Mouse (Mus musculus) B cell, adult 2 months (primary cell): ENCODE measurements at regions not wholly inside any gene's neighbourhood (a gene's known extent, or its start where the extent isn't known, plus 50 kb on each side); places are given as distances from the start of the nearest gene placed in this dataset.
A peak's percentile ranks its signal among the peaks of the same experiment; 100 is the strongest.

Source experiments
- DNase-seq, 2 experiments: peaks; one replicate each; pipeline ENCODE4 v3.0.0; 2022

DNA sequence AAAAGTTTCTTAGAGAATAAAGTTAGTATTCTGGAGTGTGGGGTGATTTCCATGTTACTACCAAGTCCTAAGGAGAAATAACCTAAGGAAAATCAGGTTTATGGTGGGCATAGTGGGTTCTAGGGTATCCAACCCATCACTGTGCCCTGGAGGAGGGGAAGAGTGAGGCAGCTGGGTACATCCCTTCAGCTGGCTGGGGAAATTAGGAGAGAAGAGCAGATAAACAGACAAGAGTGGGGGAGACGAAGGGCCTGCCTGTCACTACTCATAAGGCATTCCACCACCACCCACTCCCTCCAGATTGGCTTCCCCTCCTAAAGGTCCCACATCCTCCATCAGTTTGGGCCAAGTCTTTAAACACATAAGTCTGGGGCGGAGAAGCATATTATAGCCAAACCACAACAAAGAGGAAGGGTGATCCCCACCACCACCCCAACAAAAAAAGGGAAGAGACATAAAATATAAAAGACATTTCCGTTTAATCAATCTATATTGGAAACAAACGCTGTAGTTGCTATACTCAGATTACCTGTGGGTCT, 299.8 kb downstream of the Gm11361 start:
- DNase-seq: peak; percentile 6 to 12

DNA sequence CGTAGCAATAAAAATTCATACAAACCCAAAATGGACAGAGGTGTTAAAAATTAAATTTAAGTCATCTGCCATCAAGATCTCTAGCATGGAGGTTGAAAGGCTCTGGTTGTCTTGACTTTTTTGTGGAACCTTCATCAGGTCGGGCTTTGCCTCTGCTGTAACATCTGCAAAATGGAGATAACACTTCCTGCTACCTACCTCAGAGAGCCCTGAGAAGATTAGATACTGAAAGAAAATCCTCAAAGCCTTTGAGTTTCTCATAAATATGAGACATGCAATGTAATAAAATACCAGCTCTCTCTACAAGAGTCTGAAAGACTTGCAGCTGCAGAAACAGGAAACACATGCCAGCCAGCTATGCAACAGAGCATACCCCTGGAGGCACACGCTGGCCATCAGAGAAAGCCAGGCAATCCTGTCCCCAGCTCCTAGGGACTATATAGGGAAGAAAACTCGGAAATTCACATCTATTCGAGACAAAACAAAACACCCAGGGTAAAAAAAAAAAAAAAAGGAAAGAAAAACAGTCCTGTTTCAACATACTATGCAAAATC, 299.1 kb downstream of the Gm11361 start:
- DNase-seq: peak in 1 of 2 experiments; percentile 7

DNA sequence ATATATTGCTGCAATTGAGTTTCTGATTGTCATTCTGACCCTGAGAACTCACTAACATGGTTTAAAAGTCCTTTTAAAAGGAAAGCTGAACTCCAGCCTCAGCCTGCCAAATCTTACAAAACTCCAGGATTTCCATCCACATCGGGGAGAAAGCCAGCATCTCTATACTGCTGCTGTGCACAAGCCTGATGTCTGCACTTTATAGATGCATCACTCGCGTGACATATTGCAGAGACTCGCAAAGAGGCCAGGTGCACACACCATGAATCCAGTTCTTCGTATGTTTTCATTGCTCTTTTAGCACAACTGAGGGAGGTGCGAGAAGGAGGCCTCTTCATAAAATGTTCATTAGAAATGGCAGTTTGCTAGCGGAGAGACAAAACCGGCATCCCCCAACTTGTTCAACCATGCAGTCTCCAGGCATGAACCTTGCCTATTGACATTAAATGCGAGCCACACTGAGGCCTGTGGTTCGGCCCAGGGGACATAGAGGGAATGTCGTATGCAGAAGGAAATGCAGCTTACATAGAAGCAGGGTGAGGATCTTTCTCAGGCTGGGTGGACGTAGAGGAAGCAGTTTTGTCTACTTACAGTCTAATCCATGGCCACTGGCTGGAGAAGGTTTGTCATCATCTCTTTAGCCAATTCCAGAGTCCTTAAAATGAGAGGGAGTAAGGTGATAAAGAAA, 297.0 kb downstream of the Gm11361 start:
- no peak for DNase-seq

DNA sequence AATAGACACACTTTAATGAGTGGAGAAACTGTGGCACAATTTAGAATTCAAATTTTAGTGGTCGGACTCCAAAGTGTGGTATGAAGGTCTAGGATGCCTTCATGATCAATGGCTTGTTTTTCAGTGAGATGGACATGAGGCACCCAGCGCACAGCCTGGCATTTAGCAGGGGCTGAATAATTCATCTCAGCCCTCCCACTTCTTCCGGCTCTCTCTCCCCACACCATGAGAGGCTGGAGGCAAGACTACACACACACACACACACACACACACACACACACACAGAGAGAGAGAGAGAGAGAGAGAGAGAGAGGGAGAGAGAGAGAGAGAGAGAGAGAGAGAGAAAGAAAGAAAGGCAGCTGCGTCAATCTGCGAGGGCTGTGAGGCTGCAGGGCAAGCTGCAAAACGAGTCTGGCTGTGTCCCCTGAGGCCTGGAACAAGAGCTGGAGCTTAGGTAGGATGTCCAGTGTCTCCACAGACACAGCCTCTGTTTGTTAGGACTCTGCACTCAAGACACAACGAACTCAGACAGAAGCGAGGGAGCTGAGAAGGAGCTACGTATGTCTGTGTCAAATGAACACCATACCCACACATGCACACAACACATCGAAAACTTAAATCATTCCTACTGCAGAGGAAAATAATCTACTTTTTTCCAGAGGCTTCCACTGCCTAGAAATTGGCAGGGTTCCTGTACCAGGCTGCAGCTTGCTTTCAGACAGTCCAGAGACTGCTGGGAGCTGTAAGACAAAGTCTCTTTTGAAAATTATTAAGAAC, 295.8 kb downstream of the Gm11361 start:
- no peak for DNase-seq

DNA sequence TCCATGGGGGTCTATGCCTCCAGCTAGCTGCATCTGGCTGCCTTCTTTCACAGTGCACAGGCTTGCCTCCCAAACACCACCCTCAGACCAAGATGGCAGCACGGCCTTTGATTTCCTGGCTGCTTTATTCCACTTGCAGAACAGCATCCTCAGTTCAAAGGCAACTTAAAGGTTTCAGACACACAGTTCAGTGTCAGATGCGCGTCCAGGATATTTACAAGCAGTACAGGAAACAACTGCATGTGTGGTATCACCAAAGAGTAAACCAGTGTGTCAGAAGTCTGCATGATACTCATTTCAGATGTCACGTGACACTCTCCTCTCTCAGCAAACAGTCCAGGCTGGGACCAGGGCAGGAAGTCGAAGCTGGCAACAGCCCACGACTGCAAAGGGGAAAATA, 294.2 kb downstream of the Gm11361 start:
- no peak for DNase-seq

DNA sequence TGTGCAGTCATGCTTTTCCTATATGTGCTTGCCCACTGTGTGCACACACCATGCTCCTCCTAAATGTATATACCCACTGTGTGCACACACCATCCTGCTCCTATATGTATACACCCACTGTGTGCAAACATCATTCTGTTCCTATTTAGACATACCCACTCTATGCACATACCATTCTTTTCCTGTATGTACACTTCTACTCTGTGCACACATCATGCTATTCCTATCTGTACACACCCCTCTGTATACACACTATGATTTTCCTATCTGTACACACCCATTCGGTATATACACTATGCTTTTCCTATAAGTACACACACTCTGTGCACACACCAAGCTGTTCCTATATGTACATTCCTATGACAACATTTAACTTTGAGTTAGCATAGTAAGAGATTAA, 288.5 kb downstream of the Gm11361 start:
- DNase-seq: no peak

DNA sequence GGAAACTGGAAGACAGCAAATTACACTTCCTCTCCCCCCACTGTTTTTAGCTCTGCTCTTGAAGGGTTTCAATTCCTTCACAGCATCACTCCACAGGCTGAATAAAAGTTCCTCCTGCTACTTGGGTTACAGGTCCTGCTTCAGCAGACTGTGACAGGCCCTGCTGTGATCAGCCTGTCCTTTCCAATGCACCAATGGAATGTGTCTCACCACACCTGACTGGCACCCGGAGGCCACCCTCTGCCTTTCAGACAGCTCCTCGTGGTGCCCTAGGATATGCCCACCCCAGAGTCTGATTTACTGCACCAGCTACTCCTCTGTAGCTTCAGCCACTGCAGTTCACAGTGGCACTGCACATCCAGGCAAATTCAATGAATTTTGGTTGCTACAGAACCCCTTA, 288.0 kb downstream of the Gm11361 start:
- peak in 1 of 2 experiments; percentile 5 for DNase-seq

DNA sequence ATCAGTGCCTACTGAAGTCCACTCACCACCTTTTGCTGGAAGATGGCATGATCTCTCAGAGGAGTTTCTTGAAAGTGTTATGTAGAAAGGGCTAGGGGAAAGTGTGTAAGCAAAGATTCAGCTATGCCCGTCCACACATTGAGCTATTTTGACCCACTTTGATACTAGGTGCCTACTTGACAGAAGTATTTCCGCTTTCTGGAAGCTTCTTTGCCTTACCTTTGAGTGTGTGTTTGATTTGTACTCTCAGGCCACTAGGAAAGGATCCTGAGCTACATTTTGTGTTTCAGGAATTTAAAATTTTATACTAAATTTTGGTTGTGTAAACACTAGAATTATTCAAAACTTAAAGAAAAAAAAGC, 287.5 kb downstream of the Gm11361 start:
- DNase-seq: no peak

DNA sequence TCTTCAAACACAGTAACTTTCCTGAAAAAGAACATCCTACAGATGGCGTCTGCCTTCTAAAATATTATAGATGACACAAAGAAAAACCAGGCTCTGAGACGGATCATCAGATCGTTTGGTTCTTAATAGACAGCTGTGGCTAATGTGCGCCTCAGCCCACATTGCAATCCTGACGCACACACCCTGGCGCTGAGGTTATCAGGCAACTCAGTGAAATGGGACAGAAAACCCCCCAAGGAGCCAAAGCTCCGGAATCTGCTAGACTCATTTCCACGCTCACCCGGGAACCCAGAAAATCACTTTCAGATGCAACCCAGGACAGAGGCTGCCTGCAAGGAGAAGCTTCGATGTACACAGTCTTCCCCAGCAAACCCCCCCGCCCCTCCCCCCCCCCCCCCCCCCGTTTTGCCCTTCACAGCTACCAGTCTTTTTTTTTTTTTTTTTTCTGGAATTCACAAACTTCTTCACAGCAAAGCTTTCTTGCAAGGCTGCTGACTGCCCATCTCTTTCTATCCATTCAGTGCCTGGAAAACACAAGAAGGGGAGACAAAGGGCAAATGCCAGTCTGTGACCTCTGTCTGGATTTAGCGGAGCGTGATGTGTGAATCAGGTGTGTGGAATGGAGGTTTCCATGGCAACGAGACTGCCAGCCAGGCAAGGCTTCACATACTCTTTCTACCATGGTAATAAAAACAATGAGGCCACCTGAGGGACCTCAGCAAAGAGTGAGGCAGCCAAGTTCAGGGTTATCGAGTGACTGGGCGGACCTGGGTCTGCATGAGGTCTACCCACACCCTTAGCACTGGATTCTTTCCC, 286.9 kb downstream of the Gm11361 start:
- DNase-seq: no peak

DNA sequence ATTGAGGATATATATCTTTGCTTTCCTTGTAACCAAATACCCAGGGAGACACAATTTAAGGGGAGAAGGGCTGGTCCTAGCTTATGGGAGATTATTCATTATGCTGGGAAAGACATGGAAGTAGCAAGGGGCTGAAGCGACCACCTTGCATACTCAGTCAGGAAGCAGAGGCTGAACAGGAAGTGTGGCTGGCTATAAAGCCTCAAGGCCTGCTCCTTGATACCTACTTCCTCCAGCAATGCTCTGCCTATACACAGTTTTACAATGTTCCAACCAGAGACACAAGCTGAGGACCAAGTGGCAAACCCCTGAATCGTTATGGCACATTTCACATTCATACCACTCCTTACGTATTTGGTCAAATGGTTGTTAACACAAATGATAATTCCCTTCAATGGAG, 284.3 kb downstream of the Gm11361 start:
- no peak for DNase-seq

DNA sequence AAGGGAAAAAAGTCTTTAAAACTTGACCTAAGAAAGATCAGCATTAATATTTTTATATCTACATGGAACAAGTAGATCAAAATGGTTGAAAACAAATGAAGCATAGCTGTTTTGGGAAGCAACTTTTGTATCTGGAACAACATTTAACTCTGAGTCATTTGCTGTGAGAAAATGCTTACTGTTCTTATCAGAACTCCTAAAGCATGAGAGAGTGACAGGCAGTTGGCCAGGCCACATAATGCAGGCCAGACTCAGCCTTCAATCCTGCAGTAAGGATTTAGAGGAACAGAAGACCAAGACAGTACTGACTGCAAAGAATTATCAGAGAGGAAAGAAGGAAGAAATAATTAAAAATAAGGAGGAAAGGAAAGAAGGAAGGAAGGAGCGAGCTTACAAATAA, 275.8 kb downstream of the Gm11361 start:
- no peak for DNase-seq

DNA sequence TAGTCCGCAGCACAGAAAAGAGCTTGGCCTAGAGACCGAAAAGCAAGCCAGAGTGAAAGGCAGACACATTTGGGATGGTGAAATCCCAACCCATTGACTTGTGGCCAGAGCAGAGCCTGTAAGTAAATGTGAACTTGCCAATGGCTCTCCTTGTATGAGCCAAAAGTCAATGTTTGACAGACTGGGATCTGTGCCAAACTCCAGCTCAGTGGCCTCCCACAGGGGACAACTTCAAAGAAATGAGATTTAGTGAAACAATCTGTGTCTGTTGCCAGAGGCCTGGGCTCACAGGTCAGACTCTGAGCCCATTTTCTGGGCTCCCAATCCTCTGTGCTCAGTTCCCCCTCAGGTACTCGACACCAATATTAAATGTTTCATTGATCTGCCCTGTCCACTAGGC, 274.9 kb downstream of the Gm11361 start:
- DNase-seq: no peak

DNA sequence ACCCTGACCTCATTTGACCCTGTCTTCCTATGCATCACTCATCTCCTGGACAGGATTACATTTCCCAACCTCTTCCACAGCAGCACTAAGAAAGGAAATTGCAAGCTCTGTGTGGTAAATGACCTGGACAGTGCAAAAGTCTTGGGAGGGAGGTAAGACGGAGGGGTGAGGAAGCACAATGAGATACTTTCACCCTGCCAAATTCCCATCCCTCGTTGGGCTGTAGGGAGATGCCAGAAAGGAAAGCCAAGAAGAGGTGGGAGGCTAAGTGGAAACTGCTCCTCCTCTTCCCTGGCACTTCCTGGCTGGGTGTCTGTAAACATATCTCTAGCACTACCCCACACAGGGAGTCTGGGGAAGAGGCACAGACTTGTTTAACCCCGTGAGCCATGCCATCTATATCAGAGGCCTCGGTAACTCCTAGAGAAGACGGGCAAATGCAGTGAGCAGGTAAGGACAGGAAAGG, 274.2 kb downstream of the Gm11361 start:
- DNase-seq: no peak

DNA sequence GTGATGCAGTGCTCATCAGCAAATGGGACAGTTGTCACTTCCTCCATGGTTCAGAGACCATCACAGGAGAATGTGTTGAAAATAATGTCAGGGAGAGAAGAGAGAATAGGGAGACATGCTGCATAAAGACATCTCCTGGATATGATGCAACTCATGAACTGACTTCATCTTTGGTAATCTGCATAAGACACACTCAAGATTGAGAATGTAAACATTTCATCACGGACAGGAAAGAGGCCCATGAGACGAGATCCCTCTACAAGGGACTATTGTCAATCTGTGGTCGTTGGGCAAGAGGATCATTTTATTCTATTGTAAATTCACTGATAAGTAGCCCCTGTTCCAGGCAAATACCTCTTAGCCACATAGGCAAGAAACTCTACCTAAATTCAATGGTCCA, 273.6 kb downstream of the Gm11361 start:
- DNase-seq: no peak

DNA sequence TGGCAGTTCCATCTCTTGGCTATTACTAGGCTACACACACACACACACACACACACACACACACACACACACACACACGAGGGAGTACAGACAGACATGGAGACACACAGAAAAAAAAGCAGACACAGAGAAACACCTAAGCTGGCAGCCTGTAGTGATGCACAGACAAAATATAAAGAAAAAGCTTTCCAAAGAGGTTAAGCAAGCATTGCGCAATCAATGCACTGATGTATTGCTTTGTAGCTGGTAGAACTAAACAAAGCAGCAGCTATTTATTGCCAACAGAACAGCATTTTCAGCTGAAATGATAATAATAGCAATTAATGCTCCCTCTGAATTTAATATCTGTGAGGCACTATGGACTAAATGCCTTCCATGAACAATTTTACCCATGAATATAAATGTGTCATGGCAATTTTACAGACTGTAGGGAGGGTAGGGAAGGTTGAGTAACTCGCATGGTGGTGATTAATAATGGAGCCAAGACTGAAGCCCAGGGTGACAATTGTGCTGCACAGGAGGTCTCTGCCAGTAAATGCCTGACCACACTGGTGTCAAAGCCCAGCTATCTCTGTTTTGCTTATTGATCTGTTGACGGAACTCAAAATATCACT, 271.7 kb downstream of the Gm11361 start:
- no peak for DNase-seq

DNA sequence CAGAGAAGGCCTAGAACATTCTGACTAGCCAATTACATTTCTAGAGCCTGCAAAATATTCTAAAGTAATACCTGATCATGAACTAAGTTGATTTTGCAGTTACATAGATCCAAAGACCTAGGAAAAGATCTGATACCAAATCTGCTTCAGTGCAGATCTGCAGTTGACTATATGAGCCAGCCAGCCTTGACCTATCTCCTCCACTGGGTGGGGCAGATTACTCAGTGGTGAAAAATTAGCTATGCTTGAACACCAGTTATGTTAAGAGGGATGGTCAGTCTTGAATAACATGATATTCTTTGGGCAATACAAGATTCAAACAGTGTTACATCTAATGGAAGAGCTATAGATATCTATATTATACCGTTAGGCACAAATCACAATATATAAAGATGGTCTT, 269.0 kb downstream of the Gm11361 start:
- no peak for DNase-seq

DNA sequence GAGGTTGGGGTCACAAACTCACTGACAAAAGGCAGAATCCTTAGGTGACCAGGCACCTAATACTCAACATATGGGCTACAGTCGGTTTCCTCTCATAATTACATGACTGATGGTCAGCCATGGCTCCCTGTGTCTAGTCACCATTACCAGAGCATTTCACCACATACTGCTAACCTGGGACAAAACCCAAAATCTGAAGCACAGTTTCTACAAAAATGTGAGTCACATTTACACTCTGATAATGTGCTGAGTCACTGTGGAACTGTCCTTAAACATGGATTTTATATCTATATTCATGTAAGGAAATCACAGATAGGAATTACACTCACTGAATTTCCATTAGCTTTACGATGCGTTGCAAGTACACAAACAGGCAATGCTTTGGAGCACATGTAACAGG, 267.1 kb downstream of the Gm11361 start:
- no peak for DNase-seq

DNA sequence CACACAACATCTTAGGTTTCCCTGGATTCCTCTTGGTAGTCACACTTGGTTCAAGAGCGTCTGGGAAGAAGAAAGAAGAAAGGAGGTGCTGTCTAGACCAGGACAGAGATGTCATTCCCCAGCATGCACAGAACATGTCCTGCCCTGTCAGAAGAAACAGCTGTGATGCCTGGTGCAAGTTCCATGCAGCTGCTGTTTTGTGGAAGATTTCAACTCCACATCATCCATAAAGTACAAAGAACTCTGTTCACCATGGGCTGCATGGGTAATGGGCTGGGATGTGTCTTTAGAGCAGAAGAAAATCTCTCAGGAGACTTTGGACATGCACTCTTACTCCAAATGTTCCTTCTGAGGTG, 262.8 kb downstream of the Gm11361 start:
- DNase-seq: no peak

DNA sequence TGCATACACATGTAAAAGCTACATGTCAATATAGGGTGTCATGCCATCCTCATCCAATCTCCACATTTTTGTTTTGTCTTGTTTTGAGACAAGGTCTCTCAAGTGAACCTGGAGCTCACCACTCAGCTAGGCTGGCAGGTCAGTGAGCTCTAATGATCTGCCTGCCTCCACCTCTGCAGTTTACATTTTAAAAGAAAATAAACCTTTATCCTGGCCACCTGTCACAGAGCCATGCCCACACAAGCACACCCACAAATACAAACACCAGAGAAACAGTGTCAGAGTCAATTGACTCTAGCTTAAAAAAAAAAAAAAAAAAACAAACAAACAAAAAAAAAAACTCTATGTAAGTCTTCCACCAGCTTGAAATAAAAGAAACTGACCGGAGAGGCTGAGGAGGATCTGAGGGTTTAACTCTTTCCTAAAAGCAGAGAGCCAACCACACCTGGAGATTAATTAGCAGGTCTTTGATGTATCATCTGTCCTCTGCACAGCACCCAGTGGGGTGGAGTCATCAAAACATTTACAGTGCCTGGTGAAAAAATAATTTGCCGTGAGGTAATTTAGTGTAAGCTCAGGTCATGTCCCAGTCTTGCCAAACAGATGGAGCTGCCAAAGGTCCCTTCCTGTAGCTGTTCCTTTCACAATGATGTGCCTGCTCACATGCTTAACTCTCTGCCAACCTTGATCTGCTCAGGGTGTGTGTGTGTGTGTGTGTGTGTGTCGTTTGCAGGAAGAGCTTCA, 262.2 kb downstream of the Gm11361 start:
- no peak for DNase-seq

DNA sequence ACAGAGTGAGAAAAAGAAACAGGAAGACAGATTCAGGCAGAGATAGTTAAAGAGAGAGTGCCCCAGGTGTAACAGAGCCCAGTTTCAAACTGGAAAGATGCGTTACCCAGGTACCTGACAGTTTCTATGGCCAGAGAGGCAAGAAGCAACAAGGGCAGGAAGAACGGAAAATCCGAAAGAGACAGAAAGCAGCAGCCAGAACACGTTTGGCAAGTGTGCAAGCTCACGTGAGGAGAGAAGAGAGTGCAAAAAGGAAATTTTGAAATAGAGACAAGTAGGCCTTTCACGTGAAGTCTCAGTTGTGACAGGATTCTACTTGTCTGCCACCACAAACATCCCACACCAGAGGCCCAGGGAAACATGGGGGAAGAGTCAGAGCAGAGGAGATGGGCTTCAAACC, 259.8 kb downstream of the Gm11361 start:
- no peak for DNase-seq

DNA sequence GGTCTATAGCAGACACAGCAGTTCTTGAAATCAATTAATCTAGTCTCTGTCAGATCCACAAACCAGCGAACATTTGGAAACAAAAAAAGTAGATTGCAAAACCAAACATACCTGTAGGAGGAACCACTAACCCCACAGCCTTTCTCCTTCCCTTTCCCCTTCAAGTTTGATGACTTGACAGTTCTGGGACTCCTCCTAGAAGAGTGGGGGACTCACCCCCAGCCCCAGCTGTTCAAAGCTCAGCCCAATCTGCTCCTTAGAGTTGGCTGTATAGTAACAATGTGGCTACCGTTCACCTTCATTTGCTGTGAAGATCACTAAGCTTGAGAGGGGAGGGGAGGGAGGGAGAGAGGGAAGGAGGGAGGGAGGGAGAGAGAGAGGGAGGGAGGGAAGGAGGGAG, 259.3 kb downstream of the Gm11361 start:
- DNase-seq: no peak

DNA sequence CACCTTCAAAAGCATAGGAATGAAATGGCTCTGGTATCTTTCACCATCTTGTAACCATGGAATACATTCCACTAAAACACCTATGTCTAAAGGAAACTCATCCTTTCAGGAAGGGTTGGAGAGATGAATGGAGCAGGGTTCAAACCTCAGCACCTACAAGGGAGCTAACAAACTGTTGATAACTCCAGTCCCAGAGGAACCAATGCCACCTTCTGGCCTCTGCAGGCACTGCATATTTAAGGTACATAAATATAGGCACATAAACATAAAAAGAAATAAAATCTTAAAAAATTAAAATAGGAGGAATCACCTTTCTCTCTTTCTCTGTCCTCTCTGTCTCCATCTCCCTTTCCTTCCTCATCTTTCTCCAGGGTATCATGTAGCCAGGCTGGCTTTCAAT, 256.9 kb downstream of the Gm11361 start:
- DNase-seq: peak; percentile 30 to 42
